Mouse (Mus musculus) CH12.LX (cell line): ENCODE measurements around the gene Iqgap3. TPM values are rescaled to one million over a fixed set of nuclear protein-coding genes. Genes with fewer than 3 reads are reported as not detected.

ENCODE experiments used
- DNase-seq: peaks from one replicate; pipeline ENCODE4 v3.0.0-alpha.2; 2013; ENCODE audit errors: extremely low read depth
- H3K27ac ChIP-seq: 2 replicates; pipeline ENCODE4 v1.5.1; 2012; ENCODE audit warnings: low read depth, mild to moderate bottlenecking, control low read depth, moderate library complexity; ENCODE audit not compliant: insufficient read depth
- H3K27me3 ChIP-seq: replicated peaks from 2 replicates; pipeline ENCODE3; 2012; ENCODE audit warnings: inconsistent platforms
- H3K36me3 ChIP-seq, 2 experiments: replicated peaks in 1 of 2; 2 replicates each; pipeline versions ENCODE3 to v1.6.1; 2012; ENCODE audit warnings: inconsistent platforms in 1 of 2, low read length in 1 of 2, mild to moderate bottlenecking in 1 of 2, mixed read lengths in 1 of 2, moderate library complexity in 1 of 2; ENCODE audit not compliant: control insufficient read depth in 1 of 2, insufficient read depth in 1 of 2
- H3K4me1 ChIP-seq, 2 experiments: 2 replicates each; pipeline ENCODE4 v1.6.1; 2012; ENCODE audit warnings: inconsistent platforms in 1 of 2, moderate library complexity in 1 of 2; ENCODE audit not compliant: insufficient read depth in 2 of 2, control insufficient read depth in 1 of 2
- H3K4me2 ChIP-seq: 2 replicates; pipeline ENCODE4 v1.6.1; 2012; ENCODE audit warnings: low read depth, mild to moderate bottlenecking, control low read depth; ENCODE audit not compliant: poor library complexity, insufficient read depth, severe bottlenecking
- H3K4me3 ChIP-seq, 3 experiments: fragments of 150-350 bp in 1 of 3; sonication (generic) in 1 of 3; replicated peaks in 1 of 3; 2 replicates each; pipeline versions ENCODE3 to v1.5.1; 2011 to 2012; ENCODE audit warnings: low read depth in 2 of 3, low read length in 2 of 3, mild to moderate bottlenecking in 2 of 3, moderate library complexity in 2 of 3, control low read depth in 1 of 3, improper control_type of control experiment in 1 of 3, inconsistent platforms in 1 of 3, mixed read lengths in 1 of 3; ENCODE audit not compliant: poor library complexity in 1 of 3
- H3K79me2 ChIP-seq: replicated peaks from 2 replicates; pipeline ENCODE4 v1.6.1; 2012; ENCODE audit warnings: mild to moderate bottlenecking, moderate library complexity; ENCODE audit not compliant: control insufficient read depth, poor library complexity, insufficient read depth, severe bottlenecking; ENCODE audit errors: extremely low read depth
- H3K9ac ChIP-seq: 2 replicates; pipeline ENCODE4 v1.6.1; 2012; ENCODE audit warnings: low read depth, mild to moderate bottlenecking, control low read depth, moderate library complexity; ENCODE audit not compliant: insufficient read depth
- H3K9me3 ChIP-seq: replicated peaks from 2 replicates; pipeline ENCODE3; 2012; ENCODE audit warnings: low read length, inconsistent platforms, mixed read lengths
- BHLHE40 ChIP-seq: IDR thresholded peaks from 2 replicates; pipeline ENCODE4 v1.6.1; 2011; ENCODE audit warnings: mild to moderate bottlenecking, low read depth, low read length, improper control_type of control experiment
- CHD1 ChIP-seq: IDR thresholded peaks from 2 replicates; pipeline ENCODE4 v1.6.1; 2012; ENCODE audit warnings: low read depth, low read length, improper control_type of control experiment, inconsistent platforms
- CHD2 ChIP-seq: IDR thresholded peaks from 2 replicates; pipeline ENCODE4 v1.6.1; 2011; ENCODE audit warnings: low read length, improper control_type of control experiment
- CTCF ChIP-seq, 2 experiments: IDR thresholded peaks in 1 of 2; conservative IDR thresholded peaks in 1 of 2; 2 replicates each; pipeline ENCODE4 v1.5.1; 2011 to 2012; ENCODE audit warnings: low read depth in 2 of 2, low read length in 2 of 2, improper control_type of control experiment in 1 of 2, inconsistent platforms in 1 of 2, mild to moderate bottlenecking in 1 of 2, moderate library complexity in 1 of 2
- E2F4 ChIP-seq: IDR thresholded peaks from 2 replicates; pipeline ENCODE4 v1.6.1; 2011; ENCODE audit warnings: low read depth, low read length, improper control_type of control experiment; ENCODE audit not compliant: insufficient replicate concordance
- ELF1 ChIP-seq: IDR thresholded peaks from 2 replicates; pipeline ENCODE4 v1.6.1; 2014; ENCODE audit warnings: low read depth, mild to moderate bottlenecking, inconsistent platforms, low read length, improper control_type of control experiment
- EP300 ChIP-seq: IDR thresholded peaks from 2 replicates; pipeline ENCODE4 v1.6.1; 2011; ENCODE audit warnings: low read length, improper control_type of control experiment
- ETS1 ChIP-seq: conservative IDR thresholded peaks from 2 replicates; pipeline ENCODE4 v1.6.1; 2012; ENCODE audit warnings: low read depth, mild to moderate bottlenecking, inconsistent platforms, low read length, improper control_type of control experiment, moderate library complexity
- GABPA ChIP-seq: IDR thresholded peaks from 2 replicates; pipeline ENCODE4 v1.6.1; 2012; ENCODE audit warnings: low read depth, low read length, improper control_type of control experiment, inconsistent platforms; ENCODE audit not compliant: insufficient replicate concordance
- HCFC1 ChIP-seq: IDR thresholded peaks from 2 replicates; pipeline ENCODE4 v1.6.1; 2012; ENCODE audit warnings: low read depth, mild to moderate bottlenecking, inconsistent platforms, low read length, improper control_type of control experiment
- IRF4 ChIP-seq: IDR thresholded peaks from 2 replicates; pipeline ENCODE4 v1.6.1; 2014; ENCODE audit warnings: low read depth, mild to moderate bottlenecking, inconsistent platforms, low read length, improper control_type of control experiment
- JUN ChIP-seq: IDR thresholded peaks from 2 replicates; pipeline ENCODE4 v1.6.1; 2011; ENCODE audit warnings: low read depth, mild to moderate bottlenecking, low read length, improper control_type of control experiment, moderate library complexity; ENCODE audit not compliant: insufficient read depth
- JUND ChIP-seq: conservative IDR thresholded peaks from 2 replicates; pipeline ENCODE4 v1.6.1; 2011; ENCODE audit warnings: low read depth, low read length, improper control_type of control experiment
- KAT2A ChIP-seq: IDR thresholded peaks from 2 replicates; pipeline ENCODE4 v1.6.1; 2012; ENCODE audit warnings: low read length, improper control_type of control experiment, inconsistent platforms; ENCODE audit not compliant: insufficient replicate concordance
- MAFK ChIP-seq: IDR thresholded peaks from 2 replicates; pipeline ENCODE4 v1.6.1; 2011; ENCODE audit warnings: low read length, improper control_type of control experiment; ENCODE audit not compliant: insufficient replicate concordance
- MAX ChIP-seq: IDR thresholded peaks from 2 replicates; pipeline ENCODE4 v1.6.1; 2011; ENCODE audit warnings: low read length, improper control_type of control experiment
- MAZ ChIP-seq: IDR thresholded peaks from 2 replicates; pipeline ENCODE4 v1.6.1; 2012; ENCODE audit warnings: low read depth, mild to moderate bottlenecking, inconsistent platforms, low read length, improper control_type of control experiment, moderate library complexity
- MEF2A ChIP-seq: IDR thresholded peaks from 2 replicates; pipeline ENCODE4 v1.6.1; 2014; ENCODE audit warnings: low read depth, mild to moderate bottlenecking, inconsistent platforms, low read length, improper control_type of control experiment, borderline replicate concordance
- MXI1 ChIP-seq: IDR thresholded peaks from 2 replicates; pipeline ENCODE4 v1.6.1; 2011; ENCODE audit warnings: mild to moderate bottlenecking, low read depth, low read length, improper control_type of control experiment
- MYC ChIP-seq: IDR thresholded peaks from 2 replicates; pipeline ENCODE4 v1.6.1; 2011; ENCODE audit warnings: low read depth, mild to moderate bottlenecking, improper control_type of control experiment, low read length
- NELFE ChIP-seq: IDR thresholded peaks from 2 replicates; pipeline ENCODE4 v1.6.1; 2011; ENCODE audit warnings: low read depth, low read length, improper control_type of control experiment
- NRF1 ChIP-seq: IDR thresholded peaks from 2 replicates; pipeline ENCODE4 v1.6.1; 2014; ENCODE audit warnings: low read depth, mild to moderate bottlenecking, inconsistent platforms, low read length, improper control_type of control experiment, moderate library complexity
- PAX5 ChIP-seq: IDR thresholded peaks from 2 replicates; pipeline ENCODE4 v1.6.1; 2012; ENCODE audit warnings: low read length, inconsistent platforms, mixed read lengths
- POLR2A ChIP-seq: IDR thresholded peaks from 2 replicates; pipeline ENCODE4 v1.6.1; 2011; ENCODE audit warnings: low read depth, mild to moderate bottlenecking, improper control_type of control experiment, low read length
- POLR2AphosphoS2 ChIP-seq: IDR thresholded peaks from 2 replicates; pipeline ENCODE4 v1.6.1; 2011; ENCODE audit warnings: low read depth, low read length, improper control_type of control experiment
- RAD21 ChIP-seq: IDR thresholded peaks from 2 replicates; pipeline ENCODE4 v1.6.1; 2011; ENCODE audit warnings: low read depth, mild to moderate bottlenecking, low read length, improper control_type of control experiment, moderate library complexity
- RCOR1 ChIP-seq: conservative IDR thresholded peaks from 2 replicates; pipeline ENCODE4 v1.6.1; 2012; ENCODE audit warnings: low read depth, mild to moderate bottlenecking, inconsistent platforms, low read length, improper control_type of control experiment
- SIN3A ChIP-seq: IDR thresholded peaks from 2 replicates; pipeline ENCODE4 v1.6.1; 2012; ENCODE audit warnings: low read length, improper control_type of control experiment, inconsistent platforms
- SMC3 ChIP-seq: IDR thresholded peaks from 2 replicates; pipeline ENCODE4 v1.6.1; 2011; ENCODE audit warnings: low read depth, low read length, improper control_type of control experiment
- TBP ChIP-seq: conservative IDR thresholded peaks from 2 replicates; pipeline ENCODE4 v1.6.1; 2011; ENCODE audit warnings: low read depth, low read length, improper control_type of control experiment
- TCF12 ChIP-seq: IDR thresholded peaks from 2 replicates; pipeline ENCODE4 v1.6.1; 2014; ENCODE audit warnings: low read depth, mild to moderate bottlenecking, inconsistent platforms, low read length, improper control_type of control experiment
- UBTF ChIP-seq: IDR thresholded peaks from 2 replicates; pipeline ENCODE4 v1.6.1; 2012; ENCODE audit warnings: low read depth, mild to moderate bottlenecking, inconsistent platforms, low read length, improper control_type of control experiment, moderate library complexity
- USF1 ChIP-seq: IDR thresholded peaks from 2 replicates; pipeline ENCODE4 v1.6.1; 2014; ENCODE audit warnings: low read depth, mild to moderate bottlenecking, inconsistent platforms, low read length, improper control_type of control experiment
- USF2 ChIP-seq: conservative IDR thresholded peaks from 2 replicates; pipeline ENCODE4 v1.6.1; 2011; ENCODE audit warnings: low read depth, low read length, improper control_type of control experiment
- ZC3H11A ChIP-seq: IDR thresholded peaks from 2 replicates; pipeline ENCODE4 v1.6.1; 2012; ENCODE audit warnings: low read depth, mild to moderate bottlenecking, inconsistent platforms, low read length, improper control_type of control experiment
- ZKSCAN1 ChIP-seq: IDR thresholded peaks from 2 replicates; pipeline ENCODE4 v1.6.1; 2012; ENCODE audit warnings: low read depth, inconsistent platforms, low read length, improper control_type of control experiment, borderline replicate concordance
- ZMIZ1 ChIP-seq: IDR thresholded peaks from 2 replicates; pipeline ENCODE4 v1.6.1; 2012; ENCODE audit warnings: low read depth, mild to moderate bottlenecking, inconsistent platforms, low read length, improper control_type of control experiment
- ZNF384 ChIP-seq: IDR thresholded peaks from 2 replicates; pipeline ENCODE4 v1.6.1; 2012; ENCODE audit warnings: low read depth, low read length, improper control_type of control experiment, inconsistent platforms
- dilution Hi-C: fragments of 300-500 bp; cut with MboI; formaldehyde crosslinking; loops from 2 replicates; pipeline ENCODE4 v1.14.3; 2020; ENCODE audit warnings: low sequenced_read_pairs; ENCODE audit not compliant: extremely low pct_unique_long_range_greater_than_20kb, extremely low pct_ligation_motif_present
- in situ Hi-C: fragments of 300-500 bp; cut with MboI; formaldehyde crosslinking; loops from 3 replicates; pipeline ENCODE4 v1.14.3; 2019; ENCODE audit warnings: low sequenced_read_pairs, low pct_ligation_motif_present, low pct_unique_long_range_greater_than_20kb, mixed read lengths
- polyA plus RNA-seq: library from polyadenylated mRNA; unstranded; fragments of >175 nt; gene quantifications from 2 replicates; pipeline ENCODE4 v1.2.1, GENCODE M21; 2012; ENCODE audit warnings: low read depth; ENCODE audit not compliant: insufficient read length
- total RNA-seq, 2 experiments: library from RNA; depleted of rRNA; stranded (reverse); fragments of 300-350 nt in 1 of 2; fragments of >200 nt in 1 of 2; gene quantifications; 2 replicates each; pipeline ENCODE4 v1.2.3; 2012 to 2014

Iqgap3 gene
- total and polyA plus RNA-seq, 3 experiments = 13.0 to 21.9 (median 18.3) TPM

DNA sequence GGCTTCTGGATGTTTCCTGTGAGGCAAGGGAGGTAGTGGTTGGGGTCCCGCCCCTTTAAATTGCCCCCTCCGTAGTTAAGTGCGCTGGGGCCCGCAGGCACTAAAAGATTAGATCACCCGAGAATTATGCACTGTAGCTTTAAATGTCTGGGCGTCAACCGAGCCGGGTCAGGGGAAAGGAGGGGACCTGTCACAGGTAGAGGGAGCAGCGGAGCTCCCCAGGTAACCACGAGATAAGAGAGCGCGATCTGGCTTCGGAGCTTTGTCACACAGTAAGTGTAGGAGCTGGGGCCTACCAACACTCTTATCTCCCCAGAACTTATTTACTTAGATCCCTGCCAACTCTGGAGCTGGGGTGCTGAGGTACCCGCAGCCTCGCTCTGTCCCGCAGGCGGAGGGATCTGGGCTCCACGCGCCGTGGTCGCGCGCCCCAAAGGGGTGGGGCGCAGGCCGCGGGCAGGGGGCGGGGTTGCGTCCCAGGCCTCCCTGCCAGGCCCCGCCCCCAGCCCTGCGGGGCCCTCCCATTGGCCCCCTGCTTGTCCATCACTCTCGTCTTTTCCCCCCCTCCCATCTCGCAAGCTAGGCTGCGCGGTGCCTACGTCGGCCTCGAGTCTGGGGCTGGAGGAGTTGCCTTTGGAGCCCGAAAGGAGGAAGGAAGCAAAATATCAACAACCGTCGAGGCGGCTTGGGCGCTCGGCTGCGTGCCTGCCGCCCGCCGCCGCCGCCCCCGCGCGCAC lies 60.2 kb downstream of the Iqgap3 start, which contains the start of gene Mef2d:
Mef2d (plus strand) TSS at position 586 of the 737 bp plus-strand sequence.
- peaks cover 25 to 59% of the 10 kb centered on the region in 2 experiments for H3K4me1 ChIP-seq
- DNase-seq = peak; percentile 97
- peaks cover 45% of the 10 kb centered on the region for H3K79me2 ChIP-seq
- peak within 1 kb of the TSS; percentile 92 for H3K27ac ChIP-seq
- peak within 1 kb of the TSS; percentile 89 for H3K9ac ChIP-seq
- in situ Hi-C loops = no loop called here
- no peaks in the 10 kb centered on the region for H3K27me3 ChIP-seq
- H3K36me3 ChIP-seq = peaks cover 2 to 17% of the 10 kb centered on the region in 2 experiments
- H3K4me3 ChIP-seq = peak within 1 kb of the TSS; percentile 73 to 96 (median 88)
- TF ChIP-seq USF2 (no peak), ZC3H11A (no peak), EP300 (no peak), MXI1 (peak; percentile 85), PAX5 (no peak), RAD21 (peak; percentile 21), HCFC1 (peak; percentile 32), UBTF (peak; percentile 77), IRF4 (0 out of 2 replicates have a peak, but pooled peaks have one; percentile 26), SMC3 (peak; percentile 31; the same call in 1 of the 2 replicates), NRF1 (peak; percentile 49), JUN (no peak), MAFK (no peak), RCOR1 (no peak), ZNF384 (no peak), NELFE (peak; percentile 63; the same call in 1 of the 2 replicates), CHD2 (peak; percentile 69), TBP (0 out of 2 replicates have a peak, but pooled peaks have one; percentile 51), POLR2AphosphoS2 (no peak), USF1 (no peak), E2F4 (no peak), CHD1 (no peak), CTCF (conservative IDR thresholded peaks at IDR 0.05 in 1 of 2, IDR thresholded peaks at IDR 0.05 in 1 of 2; ENCODE audit: low read depth in 2 of 2, low read length in 2 of 2) (peak in 1 of 2 experiments; percentile 55; a peak in 2 of 4 replicates), MYC (peak; percentile 87; the same call in 1 of the 2 replicates), MAZ (peak; percentile 96), ETS1 (peak; percentile 17), TCF12 (peak; percentile 78), ZKSCAN1 (no peak), KAT2A (peak; percentile 65; the same call in 1 of the 2 replicates), MEF2A (peak; percentile 29; the same call in 1 of the 2 replicates), GABPA (no peak), MAX (peak; percentile 80), SIN3A (peak; percentile 78), JUND (no peak), BHLHE40 (peak; percentile 50; the same call in 1 of the 2 replicates), POLR2A (peak; percentile 57; the same call in 1 of the 2 replicates), ELF1 (peak; percentile 45), ZMIZ1 (no peak; the same call in 1 of the 2 replicates)
- dilution Hi-C loops = no loop called here
- peak within 1 kb of the TSS; percentile 99 for H3K4me2 ChIP-seq
- no peaks in the 10 kb centered on the region for H3K9me3 ChIP-seq
